Mouse (Mus musculus) thymus, postnatal 14 days (tissue): ENCODE data around the gene Itgal.

Experiments
- DNase-seq: peaks from one replicate; pipeline ENCODE4 v3.0.0; 2021

The Itgal gene

GRCm38 (mm10) chr7:127343351-127344019 is 47.4 kb downstream of the Itgal start:
- no peak for DNase-seq

GRCm38 (mm10) chr7:127344371-127344770 is 48.3 kb downstream of the Itgal start:
- DNase-seq, result no peak

- DNase-seq, result peak; percentile 19
Measured at GRCm38 (mm10) chr7:127345092-127345491, 49.0 kb downstream of the Itgal start.

GRCm38 (mm10) chr7:127345512-127346325 is 49.7 kb downstream of the Itgal start, which contains the start of gene Zfp768:
Gene Zfp768, minus strand, starts transcription at chr7:127345589.
- peak; percentile 95 for DNase-seq

- no peak for DNase-seq
Measured at GRCm38 (mm10) chr7:127346676-127347075, 50.6 kb downstream of the Itgal start.

- no peak for DNase-seq
Measured at GRCm38 (mm10) chr7:127351230-127352004, 55.4 kb downstream of the Itgal start.

GRCm38 (mm10) chr7:127355796-127356195 is 59.7 kb downstream of the Itgal start:
- no peak for DNase-seq

- no peak for DNase-seq
Measured at GRCm38 (mm10) chr7:127357871-127358270, 61.8 kb downstream of the Itgal start.

- no peak for DNase-seq
Measured at GRCm38 (mm10) chr7:127358472-127358871, 62.4 kb downstream of the Itgal start.

GRCm38 (mm10) chr7:127360265-127360664 is 64.2 kb downstream of the Itgal start:
- no peak for DNase-seq

GRCm38 (mm10) chr7:127361449-127361848 is 65.4 kb downstream of the Itgal start:
- no peak for DNase-seq

GRCm38 (mm10) chr7:127362418-127362817 is 66.4 kb downstream of the Itgal start:
- peak; percentile 36 for DNase-seq

- no peak for DNase-seq
Measured at GRCm38 (mm10) chr7:127363475-127363921, 67.4 kb downstream of the Itgal start.

GRCm38 (mm10) chr7:127364166-127364565 is 68.1 kb downstream of the Itgal start:
- no peak for DNase-seq

- no peak for DNase-seq
Measured at GRCm38 (mm10) chr7:127366249-127366648, 70.2 kb downstream of the Itgal start.

GRCm38 (mm10) chr7:127371213-127371612 is 75.2 kb downstream of the Itgal start:
- no peak for DNase-seq

- peak; percentile 26 for DNase-seq
Measured at GRCm38 (mm10) chr7:127371870-127372269, 75.8 kb downstream of the Itgal start.

GRCm38 (mm10) chr7:127375271-127376245 is 79.5 kb downstream of the Itgal start, which contains the start of gene Zfp747:
Gene Zfp747, minus strand, starts transcription at chr7:127376050.
- peak; percentile 94 for DNase-seq

- DNase-seq, result no peak
Measured at GRCm38 (mm10) chr7:127378310-127378921, 82.4 kb downstream of the Itgal start.
